Mouse (Mus musculus) urinary bladder, adult 2 months (tissue): ENCODE data around the gene Pcdh8. TPM values are rescaled to one million over a fixed set of nuclear protein-coding genes. Genes with fewer than 3 reads are reported as not detected.

Experiments used
- DNase-seq: peaks from one replicate; pipeline ENCODE4 v3.0.0; 2022; ENCODE audit warnings: low spot score
- polyA plus RNA-seq: library from polyadenylated mRNA; depleted of rRNA; stranded (reverse); fragments of >200 nt; gene quantifications from 2 replicates; pipeline ENCODE4 v1.2.3, GENCODE M21; 2012; rRNA removed

Pcdh8 gene
- polyA plus RNA-seq, 1 experiment = 0.12 TPM

DNA sequence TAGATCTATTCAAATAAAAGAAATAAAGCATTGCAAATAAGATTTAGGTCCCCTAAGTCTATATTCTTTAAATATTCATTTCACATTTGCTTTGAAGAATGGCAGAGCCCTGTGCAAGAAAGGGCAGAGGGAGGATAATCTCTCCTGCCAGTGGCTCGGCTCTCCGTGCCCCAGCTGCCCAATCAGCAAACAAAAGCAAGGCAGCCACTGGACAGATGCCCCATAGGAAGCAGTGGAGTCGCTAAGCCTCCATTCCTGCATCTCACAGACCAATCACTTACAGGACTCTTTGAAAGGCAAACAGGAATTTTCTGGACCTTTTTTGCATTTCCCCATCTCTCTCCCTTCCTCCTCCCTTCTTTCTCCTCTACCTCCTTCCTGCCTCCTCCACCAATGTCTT, 17.0 kb downstream of the Pcdh8 start:
- no peak for DNase-seq

DNA sequence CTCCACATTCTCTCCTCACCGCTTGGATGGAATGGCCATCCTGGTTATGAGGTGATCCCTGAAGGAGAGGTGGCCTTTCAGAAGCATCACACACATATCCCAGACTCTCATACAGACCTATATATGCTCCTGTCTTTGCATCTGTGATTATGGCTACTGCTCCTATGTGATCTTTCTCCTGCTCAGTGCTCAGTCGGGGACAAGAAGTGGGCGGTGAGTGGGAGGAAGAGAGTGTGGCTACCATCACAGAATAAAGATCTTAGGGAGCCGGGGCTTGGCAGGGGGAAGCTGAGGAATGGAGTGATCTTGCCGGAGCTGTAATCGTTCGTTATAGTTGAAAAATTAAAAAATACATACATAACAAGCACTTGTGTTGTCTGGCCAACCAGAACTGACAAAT, 17.4 kb downstream of the Pcdh8 start:
- DNase-seq = no peak

DNA sequence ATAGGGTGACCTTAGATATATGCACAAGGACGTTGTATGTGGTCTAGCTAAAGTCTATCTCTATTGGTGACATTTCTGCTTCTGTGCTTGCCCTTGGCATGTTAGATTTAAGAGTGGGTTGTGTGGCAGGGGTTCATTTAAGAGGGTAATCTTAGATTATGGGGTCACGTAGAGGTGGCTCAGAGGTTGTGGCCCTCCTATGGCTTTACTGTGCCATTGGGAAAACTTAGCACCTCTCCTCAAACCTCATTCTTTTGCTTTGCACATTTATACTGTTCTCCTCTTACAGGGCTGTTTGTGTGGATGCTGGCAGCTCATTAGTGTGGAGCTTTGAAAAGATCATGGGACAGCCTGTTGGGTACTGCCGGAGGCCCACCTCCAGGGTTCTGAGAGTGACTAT, 30.6 kb downstream of the Pcdh8 start:
- DNase-seq = no peak

- no peak for DNase-seq
Observed at GRCm38 (mm10) chr14:79738441-79738840, 32.7 kb downstream of the Pcdh8 start.

GRCm38 (mm10) chr14:79737642-79738379, 33.3 kb downstream of the Pcdh8 start:
- DNase-seq = no peak

DNA sequence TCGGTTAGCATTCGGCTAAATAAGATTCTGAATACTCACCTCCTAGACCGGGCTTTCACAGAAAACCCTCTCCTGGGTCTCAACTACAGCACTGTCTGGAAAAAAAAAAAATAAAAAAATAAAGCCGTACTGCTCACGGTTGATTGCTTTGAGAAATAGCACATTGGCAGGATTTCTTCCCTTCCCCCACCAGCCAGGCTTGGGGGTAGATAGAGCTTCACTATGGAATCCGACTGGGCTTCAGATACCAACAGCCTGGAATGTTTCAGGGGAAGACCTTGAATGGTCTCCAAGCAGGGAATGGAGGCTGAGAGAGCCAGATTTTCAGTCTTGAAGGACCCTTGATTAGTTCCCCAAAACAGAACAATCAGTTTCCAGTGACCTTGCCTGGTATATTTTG, 34.3 kb downstream of the Pcdh8 start:
- DNase-seq = no peak

DNA sequence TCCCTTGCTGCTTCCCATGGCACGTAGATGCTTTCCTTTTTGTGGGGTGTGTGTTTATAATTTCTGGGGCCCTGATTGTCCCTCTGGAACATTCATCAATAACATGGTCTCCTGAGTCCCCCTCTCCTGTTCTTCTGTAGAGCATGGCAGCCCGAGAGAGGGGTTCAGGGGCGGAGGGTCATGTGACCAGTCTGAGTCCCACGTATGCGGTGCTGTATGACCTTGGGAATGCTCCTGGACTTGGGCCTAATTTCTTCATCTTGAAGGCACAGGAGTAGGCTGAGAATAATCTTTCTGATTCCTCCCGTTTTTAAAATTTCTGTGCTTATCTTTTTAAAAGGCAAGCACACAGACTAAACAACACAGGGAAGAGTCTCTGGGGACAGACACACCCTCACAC, 37.6 kb downstream of the Pcdh8 start:
- no peak for DNase-seq

- DNase-seq = no peak
Observed at GRCm38 (mm10) chr14:79728811-79729210, 42.3 kb downstream of the Pcdh8 start.

DNA sequence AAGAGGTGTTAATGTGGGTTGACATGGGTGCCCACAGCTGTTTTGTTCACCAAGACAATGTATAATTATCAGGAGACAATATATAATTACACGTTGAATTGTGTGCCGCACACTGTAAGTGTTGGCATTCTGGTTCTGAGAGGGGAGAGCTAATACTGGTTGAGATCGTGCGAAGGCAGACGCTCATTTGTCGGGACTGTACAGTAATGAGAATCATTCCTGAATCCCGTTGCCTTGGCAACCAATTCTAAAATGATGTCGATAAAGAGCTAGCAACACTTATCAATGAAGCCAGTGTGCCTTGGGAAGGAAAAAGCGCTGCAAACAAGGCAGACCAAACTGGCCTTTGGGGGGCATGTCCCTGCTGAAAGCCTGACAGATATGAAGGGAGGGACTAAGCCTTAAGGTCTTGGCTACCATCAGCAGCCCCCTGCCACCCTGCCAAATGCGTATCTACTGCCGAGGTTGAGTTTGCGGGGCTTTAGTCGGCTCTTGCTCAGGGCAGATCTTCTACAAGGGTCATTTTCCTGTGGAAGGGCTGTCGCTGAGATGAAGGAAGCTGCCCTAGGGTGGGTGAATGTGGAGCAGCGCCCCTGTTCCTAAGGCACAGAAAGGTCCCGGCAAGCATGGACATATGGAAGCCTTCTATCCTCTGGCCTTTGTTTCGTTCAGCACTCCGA, 47.0 kb downstream of the Pcdh8 start:
- DNase-seq = no peak

DNA sequence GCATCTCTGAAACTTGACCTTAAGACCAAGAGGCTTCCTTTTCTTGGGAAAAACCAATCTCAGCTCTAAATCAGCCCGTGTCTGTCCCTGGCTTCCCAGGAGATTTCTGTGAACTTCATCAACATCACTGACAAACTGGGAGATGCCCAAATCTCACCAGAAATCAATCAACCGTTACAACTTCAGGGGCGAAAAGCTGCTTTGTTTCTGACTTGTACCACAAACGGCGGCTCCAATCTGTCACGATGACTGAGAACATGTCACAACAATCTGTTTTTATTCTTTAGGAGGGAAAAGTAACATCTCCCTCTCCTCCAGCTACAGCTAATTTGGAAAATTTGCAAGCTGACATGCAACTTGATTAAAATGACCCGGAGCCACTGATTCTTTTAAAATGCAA, 48.9 kb downstream of the Pcdh8 start:
- no peak for DNase-seq

Other genes with a start within 250 kb of the Pcdh8 start
- 49.3 and 59.6 TPM in 2 replicates for gene Sugt1, start 183.6 kb downstream of the Pcdh8 start, polyA plus RNA-seq
- gene Cnmd, start 109.1 kb downstream of the Pcdh8 start, polyA plus RNA-seq = 1.7 and 2.1 TPM in 2 replicates
- gene Olfm4, start 212.8 kb upstream of the Pcdh8 start, polyA plus RNA-seq = 0.03 TPM in 1 of 2 replicates, not detected in the other